Mouse (Mus musculus): ENCODE measurements around the gene Nt5dc2. TPM values are rescaled to one million over a fixed set of nuclear protein-coding genes. Genes with fewer than 3 reads are reported as not detected.

The Nt5dc2 gene
- total and polyA plus RNA-seq, 3 experiments, result 3.3 to 52.5 (median 4.0) TPM

DNA sequence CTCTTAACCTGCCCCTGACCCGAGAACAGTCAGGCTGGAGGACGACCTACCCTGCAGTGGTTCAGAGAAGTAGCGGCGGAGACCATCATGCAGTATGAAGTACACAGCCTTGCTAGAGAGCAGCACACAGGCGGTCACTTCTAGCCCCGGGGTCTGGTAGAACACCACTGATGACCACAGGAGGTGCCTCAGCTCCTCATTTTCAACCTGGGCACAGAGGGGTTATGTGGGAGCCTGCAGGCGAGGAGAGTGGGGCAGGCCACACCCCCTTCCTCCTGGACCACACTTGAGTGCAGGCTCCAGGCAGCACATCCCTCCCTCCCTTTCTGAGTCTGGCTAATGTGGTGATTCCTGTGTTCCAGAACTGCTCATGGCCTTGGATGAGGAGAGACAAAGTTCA lies 42.7 kb downstream of the Nt5dc2 start:
- H3K4me2 ChIP-seq (ENCODE audit: insufficient read depth, low read depth, poor library complexity, severe bottlenecking), result no peak overlapping the region
- in situ Hi-C loops (cut with MboI; ENCODE audit: low pct_ligation_motif_present, low pct_unique_long_range_greater_than_20kb, low sequenced_read_pairs) (no loop called here), dilution Hi-C loops (cut with MboI; ENCODE audit: extremely low pct_ligation_motif_present, extremely low pct_unique_long_range_greater_than_20kb, low sequenced_read_pairs) (no loop called here)
- TF ChIP-seq MXI1 (IDR thresholded peaks at IDR 0.05; ENCODE audit: low read depth, low read length) (no peak), SIN3A (IDR thresholded peaks at IDR 0.05; ENCODE audit: low read length) (no peak), KAT2A (IDR thresholded peaks at IDR 0.05; ENCODE audit: insufficient replicate concordance, low read length) (no peak), USF2 (conservative IDR thresholded peaks at IDR 0.05; ENCODE audit: low read depth, low read length) (no peak), ZNF384 (IDR thresholded peaks at IDR 0.05; ENCODE audit: low read depth, low read length) (no peak), NELFE (IDR thresholded peaks at IDR 0.05; ENCODE audit: low read depth, low read length) (no peak), RAD21 (IDR thresholded peaks at IDR 0.05; ENCODE audit: low read depth, low read length) (no peak), CTCF (conservative IDR thresholded peaks at IDR 0.05 in 1 of 2, IDR thresholded peaks at IDR 0.05 in 1 of 2; ENCODE audit: low read depth in 2 of 2, low read length in 2 of 2) (no peak), CHD1 (IDR thresholded peaks at IDR 0.05; ENCODE audit: low read depth, low read length) (no peak), NRF1 (IDR thresholded peaks at IDR 0.05; ENCODE audit: low read depth, low read length) (no peak), MEF2A (IDR thresholded peaks at IDR 0.05; ENCODE audit: borderline replicate concordance, low read depth, low read length) (no peak), E2F4 (IDR thresholded peaks at IDR 0.05; ENCODE audit: insufficient replicate concordance, low read depth, low read length) (no peak), HCFC1 (IDR thresholded peaks at IDR 0.05; ENCODE audit: low read depth, low read length) (no peak), POLR2A (IDR thresholded peaks at IDR 0.05; ENCODE audit: low read depth, low read length) (no peak), MAX (IDR thresholded peaks at IDR 0.05; ENCODE audit: low read length) (no peak), ZKSCAN1 (IDR thresholded peaks at IDR 0.05; ENCODE audit: borderline replicate concordance, low read depth, low read length) (no peak), JUN (IDR thresholded peaks at IDR 0.05; ENCODE audit: insufficient read depth, low read depth, low read length) (no peak), SMC3 (IDR thresholded peaks at IDR 0.05; ENCODE audit: low read depth, low read length) (no peak)
- H3K9ac ChIP-seq (ENCODE audit: insufficient read depth, low read depth), result no peak overlapping the region
- H3K27ac ChIP-seq (ENCODE audit: insufficient read depth, low read depth), result no peak overlapping the region
- H3K36me3 ChIP-seq (replicated peaks in 1 of 2; ENCODE audit: control insufficient read depth in 1 of 2, insufficient read depth in 1 of 2, low read length in 1 of 2), result peaks cover 74 to 83% of the 10 kb centered on the region in 2 experiments
- H3K9me3 ChIP-seq (replicated peaks; ENCODE audit: low read length), result no peaks in the 10 kb centered on the region
- DNase-seq (ENCODE audit: extremely low read depth), result no peak
- H3K79me2 ChIP-seq (replicated peaks; ENCODE audit: control insufficient read depth, extremely low read depth, insufficient read depth, poor library complexity, severe bottlenecking), result no peaks in the 10 kb centered on the region
- H3K4me3 ChIP-seq (replicated peaks in 1 of 3; ENCODE audit: low read depth in 2 of 3, low read length in 2 of 3, poor library complexity in 1 of 3), result no peak overlapping the region
- H3K4me1 ChIP-seq (ENCODE audit: control insufficient read depth in 1 of 2, insufficient read depth in 2 of 2), result peaks cover 6 to 21% of the 10 kb centered on the region in 2 experiments; a peak in 2 of 4 replicates
- H3K27me3 ChIP-seq (replicated peaks), result no peaks in the 10 kb centered on the region

GRCm38 (mm10) chr14:31177287-31177686 lies 46.4 kb downstream of the Nt5dc2 start:
- DNase-seq (ENCODE audit: extremely low read depth), result no peak
- Histone ChIP-seq H3K27me3 (replicated peaks) (no peaks in the 10 kb centered on the region), H3K27ac (ENCODE audit: insufficient read depth, low read depth) (no peak overlapping the region), H3K4me1 (ENCODE audit: control insufficient read depth in 1 of 2, insufficient read depth in 2 of 2) (no peaks in the 10 kb centered on the region), H3K4me2 (ENCODE audit: insufficient read depth, low read depth, poor library complexity, severe bottlenecking) (no peak overlapping the region), H3K9me3 (replicated peaks; ENCODE audit: low read length) (no peaks in the 10 kb centered on the region), H3K4me3 (replicated peaks in 1 of 3; ENCODE audit: low read depth in 2 of 3, low read length in 2 of 3, poor library complexity in 1 of 3) (no peak overlapping the region), H3K79me2 (replicated peaks; ENCODE audit: control insufficient read depth, extremely low read depth, insufficient read depth, poor library complexity, severe bottlenecking) (no peaks in the 10 kb centered on the region), H3K36me3 (replicated peaks in 1 of 2; ENCODE audit: control insufficient read depth in 1 of 2, insufficient read depth in 1 of 2, low read length in 1 of 2) (peaks cover 87 to 97% of the 10 kb centered on the region in 2 experiments), H3K9ac (ENCODE audit: insufficient read depth, low read depth) (no peak overlapping the region)
- in situ Hi-C loops (cut with MboI; ENCODE audit: low pct_ligation_motif_present, low pct_unique_long_range_greater_than_20kb, low sequenced_read_pairs), result no loop called here
- no peak for TF ChIP-seq JUND (conservative IDR thresholded peaks at IDR 0.05; ENCODE audit: low read depth, low read length)
- TF ChIP-seq USF1 (IDR thresholded peaks at IDR 0.05; ENCODE audit: low read depth, low read length), result no peak
- no peak for TF ChIP-seq MAFK (IDR thresholded peaks at IDR 0.05; ENCODE audit: insufficient replicate concordance, low read length)
- no peak for TF ChIP-seq NELFE (IDR thresholded peaks at IDR 0.05; ENCODE audit: low read depth, low read length)
- no peak for TF ChIP-seq ETS1 (conservative IDR thresholded peaks at IDR 0.05; ENCODE audit: low read depth, low read length)
- TF ChIP-seq MEF2A (IDR thresholded peaks at IDR 0.05; ENCODE audit: borderline replicate concordance, low read depth, low read length), result no peak
- TF ChIP-seq ZKSCAN1 (IDR thresholded peaks at IDR 0.05; ENCODE audit: borderline replicate concordance, low read depth, low read length), result no peak
- TF ChIP-seq MAX (IDR thresholded peaks at IDR 0.05; ENCODE audit: low read length), result no peak
- TF ChIP-seq E2F4 (IDR thresholded peaks at IDR 0.05; ENCODE audit: insufficient replicate concordance, low read depth, low read length), result no peak
- TF ChIP-seq ZNF384 (IDR thresholded peaks at IDR 0.05; ENCODE audit: low read depth, low read length), result no peak
- TF ChIP-seq SIN3A (IDR thresholded peaks at IDR 0.05; ENCODE audit: low read length), result no peak
- dilution Hi-C loops (cut with MboI; ENCODE audit: extremely low pct_ligation_motif_present, extremely low pct_unique_long_range_greater_than_20kb, low sequenced_read_pairs), result no loop called here

Measured in CH12.LX (cell line).